Mouse (Mus musculus) kidney, embryonic 16.5 days (tissue): ENCODE measurements around the gene Mn1. TPM values are rescaled to one million over a fixed set of nuclear protein-coding genes. Genes with fewer than 3 reads are reported as not detected.
A peak's percentile ranks its signal among the peaks of the same experiment; 100 is the strongest.

Source experiments
- ATAC-seq: fragments of 200-750 bp; cut with Nextera tagmentation; 2 replicates; pipeline ENCODE4 v1.8.0; 2017; ENCODE audit warnings: moderate TSS enrichment; ENCODE audit not compliant: low FRiP score, low TSS enrichment
- H3K27ac ChIP-seq: fragments of 300-500 bp; sonication (generic); 2 replicates; pipeline ENCODE4 v1.5.1; 2014; ENCODE audit warnings: low read length
- H3K27me3 ChIP-seq: fragments of 300-500 bp; sonication (generic); 2 replicates; pipeline ENCODE4 v1.6.1; 2014; ENCODE audit warnings: low read length, control low read depth, mixed read lengths; ENCODE audit not compliant: insufficient read depth
- H3K36me3 ChIP-seq: fragments of 300-500 bp; sonication (generic); 2 replicates; pipeline ENCODE4 v1.6.1; 2014; ENCODE audit warnings: low read length, control low read depth, mixed read lengths; ENCODE audit not compliant: insufficient read depth
- H3K4me1 ChIP-seq: fragments of 300-500 bp; sonication (generic); 2 replicates; pipeline ENCODE4 v1.6.1; 2014; ENCODE audit warnings: low read length, control low read depth, mixed read lengths; ENCODE audit not compliant: insufficient read depth
- H3K4me2 ChIP-seq: fragments of 300-500 bp; sonication (generic); replicated peaks from 2 replicates; pipeline ENCODE4 v1.6.1; 2014; ENCODE audit warnings: low read depth, low read length
- H3K4me3 ChIP-seq: fragments of 300-500 bp; sonication (generic); 2 replicates; pipeline ENCODE4 v1.5.1; 2014; ENCODE audit warnings: mild to moderate bottlenecking, low read length
- H3K9ac ChIP-seq: fragments of 300-500 bp; sonication (generic); replicated peaks from 2 replicates; pipeline ENCODE4 v1.6.1; 2014; ENCODE audit warnings: low read length
- H3K9me3 ChIP-seq: fragments of 300-500 bp; sonication (generic); 2 replicates; pipeline ENCODE4 v1.6.1; 2016; ENCODE audit warnings: low read length, control low read depth
- WGBS: fragments of 180-500 bp; shearing (Covaris S2); extraction: QIAGEN DNeasy Blood & Tissue Kit; methylation state at CpG from one replicate; pipeline ENCODE4 v1.1.7; 2014; 5-methylcytosine and 5-hydroxymethylcytosine counted together
- polyA plus RNA-seq: library from polyadenylated mRNA; unstranded; fragments of >200 nt; fragmentation: Nextera tagmentation; extraction: Ambion mirVana; gene quantifications from 2 replicates; pipeline ENCODE4 v1.2.1, GENCODE M21; 2015

Gene Mn1
- polyA plus RNA-seq, 1 experiment from 2014 or later, result 6.9 TPM

DNA sequence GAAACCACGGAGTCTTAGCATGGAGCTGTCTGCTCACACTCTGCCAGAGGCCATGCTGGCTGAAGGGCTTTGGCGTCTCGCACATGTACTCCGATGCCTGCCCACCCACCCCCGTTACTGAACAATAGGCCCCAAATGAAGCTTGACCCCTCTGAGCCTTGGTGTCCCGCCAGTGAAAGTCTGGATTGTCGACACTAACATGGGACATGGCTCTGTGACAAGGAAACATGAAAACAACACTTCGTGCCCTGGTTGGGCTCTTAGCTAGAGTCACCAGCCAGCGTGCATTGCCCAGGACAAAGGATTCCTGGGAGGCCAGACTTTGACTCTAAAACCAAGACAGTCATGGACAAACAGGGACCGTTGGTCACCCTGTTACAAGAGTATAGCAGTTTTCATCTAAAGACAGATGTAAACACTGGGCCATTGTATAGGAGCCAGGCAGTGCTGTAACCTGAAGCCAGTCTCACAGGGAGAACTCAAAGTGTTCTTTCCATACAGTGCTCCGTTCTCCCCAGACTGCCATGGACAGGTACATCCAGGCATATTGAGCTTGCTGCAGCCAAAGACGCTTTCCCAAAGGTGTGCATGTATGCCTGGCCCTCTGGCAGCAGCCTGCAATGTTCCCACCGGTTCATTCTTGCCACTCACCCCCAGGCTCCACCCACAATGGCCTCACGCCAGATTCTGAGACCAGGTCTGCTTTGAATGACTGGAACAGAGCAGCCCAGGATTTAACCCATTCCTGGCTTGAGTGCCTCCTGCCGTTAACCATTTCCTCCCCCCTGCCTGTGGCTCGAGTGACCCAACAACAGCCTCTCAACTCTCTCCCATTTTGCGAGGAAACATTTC is 23.6 kb upstream of the Mn1 start:
- 12% methylated on average over 17 of the region's 17 CpGs for WGBS

DNA sequence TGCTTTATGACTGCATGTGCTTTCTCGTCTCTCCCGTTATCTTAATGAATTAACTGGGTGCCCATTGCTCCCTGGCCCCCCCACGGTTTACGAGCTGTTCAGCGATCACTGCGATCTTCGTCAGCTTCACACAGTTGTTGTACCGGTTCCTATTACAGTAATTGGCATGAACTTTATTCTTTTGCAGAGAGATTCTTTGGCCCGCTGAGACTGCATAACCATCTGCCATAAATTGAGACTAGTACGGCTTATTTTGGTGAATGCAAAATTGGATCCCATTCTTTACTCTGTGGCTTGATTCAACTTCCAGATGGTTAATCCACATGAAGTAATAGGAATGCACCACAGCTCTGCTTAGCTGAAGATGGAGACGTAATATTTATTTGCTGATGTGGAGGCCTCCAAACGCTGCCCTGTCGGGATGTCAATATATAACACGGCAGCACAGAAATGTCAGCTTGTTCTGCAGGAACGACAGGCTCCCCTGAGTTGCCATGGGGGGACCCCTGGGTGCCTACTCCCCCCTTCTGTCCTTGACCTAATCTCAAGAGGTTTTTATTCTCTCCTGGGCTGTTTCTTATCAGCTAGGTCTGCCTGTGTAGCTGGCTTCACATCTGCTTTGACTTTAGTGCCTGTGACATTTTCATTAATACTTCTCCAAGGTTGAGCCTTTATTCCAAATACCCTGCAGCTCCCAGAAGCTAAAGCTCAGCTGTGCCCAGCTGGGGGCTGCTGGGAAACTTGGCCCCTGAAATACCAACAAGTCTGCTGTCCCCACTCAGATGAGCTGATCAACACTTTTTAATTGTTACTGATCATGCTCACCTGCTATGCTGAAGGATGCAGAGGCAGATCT is 22.7 kb upstream of the Mn1 start:
- Histone ChIP-seq H3K4me1 (peaks cover 27% of the 10 kb centered on the region), H3K9me3 (no peaks in the 10 kb centered on the region), H3K27ac (no peak overlapping the region), H3K9ac (no peak overlapping the region), H3K4me3 (peak overlapping the region; percentile 18), H3K36me3 (no peaks in the 10 kb centered on the region), H3K4me2 (peak overlapping the region; percentile 44), H3K27me3 (peaks cover 3% of the 10 kb centered on the region)
- ATAC-seq, result no peak
- WGBS, result 14% methylated on average over 15 of the region's 15 CpGs

More for the DNA sequence above, 23.6 kb upstream of the Mn1 start:
- H3K36me3 ChIP-seq, result peaks cover 6% of the 10 kb centered on the region
- peak overlapping the region; percentile 44 for H3K4me2 ChIP-seq
- H3K9ac ChIP-seq, result no peak overlapping the region
- H3K4me1 ChIP-seq, result peaks cover 27% of the 10 kb centered on the region
- ATAC-seq, result peak; percentile 76
- H3K4me3 ChIP-seq, result peak overlapping the region; percentile 18
- no peaks in the 10 kb centered on the region for H3K9me3 ChIP-seq
- H3K27me3 ChIP-seq, result peaks cover 3% of the 10 kb centered on the region
- H3K27ac ChIP-seq, result peak overlapping the region; percentile 14; the same call in 1 of the 2 replicates

DNA sequence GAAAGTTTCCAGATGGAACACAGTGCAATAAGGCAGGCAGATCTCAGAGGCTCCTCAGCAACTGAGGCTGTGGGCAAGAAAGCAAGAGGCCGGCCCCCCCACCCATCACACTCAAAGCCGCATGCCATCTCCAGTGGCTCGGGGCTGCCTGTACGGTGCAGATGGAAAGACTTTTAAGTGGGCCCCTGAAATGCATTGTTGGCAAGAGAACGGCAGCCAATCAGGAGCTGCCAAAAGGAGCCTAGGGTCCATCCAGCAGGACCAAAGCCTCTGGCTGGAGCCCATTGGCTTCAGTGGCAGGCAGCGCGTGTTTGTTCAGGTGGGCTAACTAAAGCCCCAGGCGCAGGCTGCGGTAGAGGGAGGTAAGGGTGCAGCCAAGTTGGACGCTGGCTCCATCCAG is 21.4 kb upstream of the Mn1 start:
- peaks cover 3% of the 10 kb centered on the region for H3K27me3 ChIP-seq
- WGBS, result 45% methylated on average over 10 of the region's 10 CpGs
- H3K9ac ChIP-seq, result no peak overlapping the region
- H3K27ac ChIP-seq, result no peak overlapping the region
- no peak overlapping the region for H3K4me2 ChIP-seq
- no peaks in the 10 kb centered on the region for H3K36me3 ChIP-seq
- no peaks in the 10 kb centered on the region for H3K9me3 ChIP-seq
- no peak overlapping the region for H3K4me3 ChIP-seq
- no peak for ATAC-seq
- H3K4me1 ChIP-seq, result peaks cover 27% of the 10 kb centered on the region

DNA sequence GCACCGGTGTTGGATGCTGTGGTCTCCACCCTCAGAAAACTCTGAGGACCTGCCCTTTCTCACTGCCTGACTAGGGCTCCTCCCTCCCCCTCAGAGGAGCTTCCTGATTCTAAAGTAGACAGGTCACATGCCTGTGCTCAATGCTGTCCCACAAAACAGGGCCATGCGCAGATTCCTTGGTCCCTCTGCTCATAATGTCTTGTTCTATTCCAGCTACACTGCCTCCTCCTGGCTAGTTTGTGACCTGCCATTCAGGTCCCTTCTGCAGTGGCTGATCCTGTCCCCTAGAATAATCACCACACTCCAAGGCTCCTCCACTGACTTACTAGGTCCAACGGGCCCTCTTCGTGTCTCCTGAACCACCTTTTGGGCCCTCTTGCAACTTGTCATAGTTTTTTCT is 21.0 kb upstream of the Mn1 start:
- H3K9ac ChIP-seq, result no peak overlapping the region
- H3K4me3 ChIP-seq, result no peak overlapping the region
- 63% methylated on average over 4 of the region's 4 CpGs for WGBS
- no peaks in the 10 kb centered on the region for H3K9me3 ChIP-seq
- peaks cover 27% of the 10 kb centered on the region for H3K4me1 ChIP-seq
- H3K27ac ChIP-seq, result no peak overlapping the region
- no peak overlapping the region for H3K4me2 ChIP-seq
- H3K36me3 ChIP-seq, result no peaks in the 10 kb centered on the region
- no peak for ATAC-seq
- peaks cover 3% of the 10 kb centered on the region for H3K27me3 ChIP-seq

DNA sequence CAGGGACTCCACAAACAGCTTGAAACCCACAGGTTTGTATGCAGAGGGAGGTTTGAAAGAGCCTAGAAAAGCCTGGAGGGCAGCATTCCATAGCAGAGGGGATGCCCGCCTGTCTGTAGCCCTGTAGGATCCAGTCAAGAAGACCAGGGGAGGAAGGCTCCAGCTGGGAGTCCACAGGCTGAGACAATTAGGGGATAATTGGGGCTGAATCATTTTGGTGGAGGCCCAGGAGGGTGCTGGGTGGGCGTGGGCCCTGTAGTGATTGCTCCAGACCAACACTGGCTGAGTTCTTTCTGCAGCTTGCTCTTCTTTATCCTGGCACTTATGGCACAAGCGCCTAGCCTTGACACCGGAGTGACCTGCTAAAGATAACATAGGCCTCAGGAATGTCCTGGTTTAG is 18.7 kb upstream of the Mn1 start:
- peaks cover 19% of the 10 kb centered on the region for H3K4me1 ChIP-seq
- H3K4me2 ChIP-seq, result no peak overlapping the region
- WGBS, result 78% methylated on average over 4 of the region's 4 CpGs
- no peak overlapping the region for H3K27ac ChIP-seq
- no peak for ATAC-seq
- no peaks in the 10 kb centered on the region for H3K9me3 ChIP-seq
- no peaks in the 10 kb centered on the region for H3K36me3 ChIP-seq
- H3K4me3 ChIP-seq, result no peak overlapping the region
- no peak overlapping the region for H3K9ac ChIP-seq
- peaks cover 3% of the 10 kb centered on the region for H3K27me3 ChIP-seq

DNA sequence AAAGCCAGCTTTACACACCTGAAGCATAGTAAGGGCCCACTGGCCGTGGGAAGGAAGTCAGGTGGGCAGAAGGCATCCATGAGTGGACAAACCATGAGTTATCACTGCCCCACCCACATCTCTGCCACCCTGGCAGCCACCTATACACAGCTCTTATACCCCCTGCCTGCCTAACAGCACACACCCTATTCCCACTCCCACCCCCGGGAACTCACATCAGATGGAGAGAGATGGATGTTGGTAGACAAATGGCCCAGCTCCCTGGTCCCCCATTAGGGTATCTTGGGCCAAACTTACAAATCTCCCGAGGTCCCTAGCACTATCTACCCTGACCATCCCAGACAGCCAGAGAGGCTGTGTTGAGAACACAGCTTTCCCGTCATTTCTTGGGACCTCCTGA is 17.9 kb upstream of the Mn1 start:
- peaks cover 3% of the 10 kb centered on the region for H3K27me3 ChIP-seq
- H3K9me3 ChIP-seq, result no peaks in the 10 kb centered on the region
- 68% methylated on average over 4 of the region's 4 CpGs for WGBS
- no peak for ATAC-seq
- H3K36me3 ChIP-seq, result no peaks in the 10 kb centered on the region
- H3K4me3 ChIP-seq, result no peak overlapping the region
- no peak overlapping the region for H3K9ac ChIP-seq
- H3K4me2 ChIP-seq, result no peak overlapping the region
- H3K27ac ChIP-seq, result no peak overlapping the region
- H3K4me1 ChIP-seq, result peaks cover 11% of the 10 kb centered on the region; the same call in 1 of the 2 replicates

DNA sequence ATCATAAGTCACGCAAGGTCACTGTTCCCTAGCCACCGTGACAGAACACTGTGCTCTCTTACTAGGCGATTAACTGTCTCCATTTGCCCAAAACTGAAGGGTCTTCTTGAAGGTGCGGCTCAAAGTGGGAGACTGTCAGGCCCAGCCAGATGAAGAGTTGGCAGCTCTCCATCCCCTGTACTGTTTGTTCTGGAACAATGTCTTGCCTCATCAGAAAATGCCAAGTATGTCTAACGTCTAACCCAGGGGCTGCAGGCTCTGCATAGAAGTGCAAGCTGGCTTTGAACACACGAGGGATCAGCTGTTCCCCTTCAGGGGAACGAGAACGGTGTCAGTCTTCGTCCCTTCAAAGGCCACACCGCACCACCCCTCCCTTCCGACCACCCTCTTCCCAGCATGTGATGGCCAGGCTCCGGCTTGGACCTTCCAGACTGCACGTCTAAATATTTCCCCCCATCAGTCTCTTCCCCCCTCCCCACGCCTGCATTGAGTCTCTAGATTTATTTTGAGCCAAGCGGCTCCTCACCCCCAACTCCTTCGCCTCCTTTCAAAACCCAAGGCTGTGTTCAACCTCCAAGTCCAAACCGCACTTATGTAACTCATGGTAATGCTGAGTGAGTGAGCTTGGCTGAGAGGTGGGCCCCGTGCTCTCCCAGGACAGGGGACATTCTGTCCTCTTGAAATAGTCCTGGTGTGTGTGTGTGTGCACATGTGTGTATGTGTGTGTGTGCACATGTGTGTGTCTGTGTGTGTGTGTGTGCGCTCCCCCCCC is 15.1 kb upstream of the Mn1 start:
- H3K27me3 ChIP-seq, result peaks cover 5% of the 10 kb centered on the region
- no peak overlapping the region for H3K9ac ChIP-seq
- ATAC-seq, result no peak
- H3K4me1 ChIP-seq, result no peaks in the 10 kb centered on the region
- H3K36me3 ChIP-seq, result no peaks in the 10 kb centered on the region
- no peak overlapping the region for H3K27ac ChIP-seq
- H3K4me2 ChIP-seq, result no peak overlapping the region
- no peaks in the 10 kb centered on the region for H3K9me3 ChIP-seq
- 67% methylated on average over 19 of the region's 19 CpGs for WGBS
- no peak overlapping the region for H3K4me3 ChIP-seq

DNA sequence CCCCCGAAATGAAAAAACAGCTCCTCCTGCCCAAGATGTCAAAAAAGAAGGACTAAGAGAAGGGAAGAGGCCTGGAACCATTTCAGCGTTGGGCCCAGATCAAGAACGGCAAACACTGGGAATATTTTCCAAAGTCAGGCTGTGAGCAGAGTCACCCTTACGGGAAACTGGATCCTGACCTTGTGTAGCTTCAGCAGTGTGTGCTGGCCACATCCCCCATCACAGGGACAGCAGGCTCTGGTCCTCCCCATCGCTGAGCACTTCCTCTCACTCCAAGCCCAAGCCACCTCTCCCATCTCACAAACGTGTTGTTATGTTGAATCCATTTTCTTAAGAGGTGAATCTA is 14.5 kb upstream of the Mn1 start:
- Histone ChIP-seq H3K9ac (no peak overlapping the region), H3K36me3 (no peaks in the 10 kb centered on the region), H3K9me3 (no peaks in the 10 kb centered on the region), H3K27me3 (peaks cover 5% of the 10 kb centered on the region), H3K27ac (no peak overlapping the region), H3K4me3 (no peak overlapping the region), H3K4me1 (no peaks in the 10 kb centered on the region), H3K4me2 (no peak overlapping the region)
- 74% methylated on average over 6 of the region's 6 CpGs for WGBS
- ATAC-seq, result no peak

DNA sequence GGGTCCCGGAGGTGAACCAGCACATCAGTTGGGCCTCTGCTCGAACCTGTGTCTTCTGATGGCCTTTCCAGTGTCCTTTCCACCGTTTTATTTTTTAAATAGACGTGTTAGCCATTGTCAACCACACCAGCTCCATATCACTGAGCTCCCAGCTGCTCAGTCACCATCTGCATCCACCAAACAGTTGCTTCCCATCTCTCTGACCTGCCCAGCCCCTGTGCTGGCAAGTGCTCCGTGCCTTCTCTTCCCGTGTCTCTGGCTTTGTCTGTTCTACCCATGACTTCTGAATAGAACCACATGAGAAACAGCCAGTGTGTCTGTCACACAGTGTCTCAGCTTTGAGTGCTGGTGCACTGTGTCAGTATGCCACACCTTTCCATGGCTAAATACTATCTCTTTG is 12.4 kb upstream of the Mn1 start:
- H3K36me3 ChIP-seq, result no peaks in the 10 kb centered on the region
- peaks cover 18% of the 10 kb centered on the region; the same call in 1 of the 2 replicates for H3K27me3 ChIP-seq
- no peak overlapping the region for H3K9ac ChIP-seq
- H3K4me3 ChIP-seq, result no peak overlapping the region
- ATAC-seq, result no peak
- WGBS, result 55% methylated on average over 6 of the region's 6 CpGs
- H3K27ac ChIP-seq, result no peak overlapping the region
- peaks cover 9% of the 10 kb centered on the region for H3K4me1 ChIP-seq
- no peaks in the 10 kb centered on the region for H3K9me3 ChIP-seq
- H3K4me2 ChIP-seq, result no peak overlapping the region
